ENCODE assay signal across 8 mouse cellular contexts in genomic region chr11:78188331-78189233, GRCm38 (mm10). TPM values are rescaled to one million over a fixed set of nuclear protein-coding genes. Genes with fewer than 3 reads are reported as not detected.
DNase-seq lines count a peak whose midpoint lies in the region; ATAC-seq lines count a peak whose summit lies in the region.

Gene Rab34 (plus strand): TSS chr11:78188430.

- peak; percentile 76 for DNase-seq in ES-CJ7 (ENCODE audit: low read depth, low spot score)
- DNase-seq in adrenal gland, postnatal 4 days (ENCODE audit: low spot score in 2 of 2) = peak; percentile 62 to 70
- DNase-seq in frontal cortex, postnatal 14 days (ENCODE audit: low spot score in 2 of 2) = peak; percentile 73
- DNase-seq in hindbrain, embryonic 10.5 days (ENCODE audit: low spot score) = peak; percentile 88
- peak; percentile 54 to 60 for DNase-seq in layer of hippocampus, adult 8-10 months (ENCODE audit: low spot score in 2 of 2)
- DNase-seq in ovary, postnatal 14 days (ENCODE audit: low spot score) = peak; percentile 75
- DNase-seq in spleen, adult 18-20 months = no peak

- peak within 1 kb of the TSS; percentile 67 for H3K4me2 ChIP-seq in lung, embryonic 15.5 days

- peak within 1 kb of the TSS; percentile 94 for H3K9ac ChIP-seq in lung, embryonic 15.5 days

- under 1% methylated on average over 80 of the region's 80 CpGs for WGBS in hindbrain, embryonic 10.5 days
- 1% methylated on average over 68 of the region's 80 CpGs for WGBS in lung, embryonic 15.5 days

- 0 out of 2 replicates have a peak, but pooled peaks cover 3% of the 10 kb centered on the region for H3K27me3 ChIP-seq in hindbrain, embryonic 10.5 days (ENCODE audit: insufficient read depth, poor library complexity, severe bottlenecking)
- H3K27me3 ChIP-seq in lung, embryonic 15.5 days = no peaks in the 10 kb centered on the region

- peaks cover 37% of the 10 kb centered on the region for H3K4me1 ChIP-seq in hindbrain, embryonic 10.5 days (replicated peaks)
- H3K4me1 ChIP-seq in lung, embryonic 15.5 days = peaks cover 29% of the 10 kb centered on the region

- no peaks in the 10 kb centered on the region for H3K9me3 ChIP-seq in hindbrain, embryonic 10.5 days
- no peaks in the 10 kb centered on the region for H3K9me3 ChIP-seq in lung, embryonic 15.5 days

- H3K27ac ChIP-seq in hindbrain, embryonic 10.5 days = peak within 1 kb of the TSS; percentile 98
- peak within 1 kb of the TSS; percentile 100 for H3K27ac ChIP-seq in lung, embryonic 15.5 days

- ATAC-seq in lung, embryonic 15.5 days (ENCODE audit: borderline replicate concordance, extremely low read depth, low FRiP score, low TSS enrichment) = peak; percentile 84

- H3K4me3 ChIP-seq in hindbrain, embryonic 10.5 days = peak within 1 kb of the TSS; percentile 73
- H3K4me3 ChIP-seq in lung, embryonic 15.5 days = peak within 1 kb of the TSS; percentile 68

- peaks cover 34% of the 10 kb centered on the region for H3K36me3 ChIP-seq in hindbrain, embryonic 10.5 days
- H3K36me3 ChIP-seq in lung, embryonic 15.5 days = peaks cover 18% of the 10 kb centered on the region

RNA-seq across cellular contexts. Expression of gene Rab34, which starts in this region (rescaled TPM):
- total RNA-seq in adrenal gland, postnatal 4 days (2021) = 100 to 1,000 TPM; 120 to 124 TPM
- polyA plus RNA-seq in hindbrain, embryonic 10.5 days (2016; fragmentation: Nextera tagmentation; extraction: Ambion mirVana) = 71.8 and 80.5 TPM in 2 replicates
- 10 to 100 TPM; 28.2 to 39.4 (median 36.4) TPM for total RNA-seq in layer of hippocampus, adult 8-10 months (2022)
- 141 and 147 TPM in 2 replicates for polyA plus RNA-seq in lung, embryonic 15.5 days (2015; fragmentation: Nextera tagmentation; extraction: Ambion mirVana)

Comparison
In these comparisons a context has a peak if more than half of its experiments do, and no peak if none do; other contexts are left out.
1. DNase-seq: peak in ES-CJ7 (single experiment), adrenal gland, postnatal 4 days (2 of 2), frontal cortex, postnatal 14 days (2 of 2), hindbrain, embryonic 10.5 days (single experiment), layer of hippocampus, adult 8-10 months (2 of 2) and ovary, postnatal 14 days (single experiment); none in spleen, adult 18-20 months (0 of 2).